ENCODE assay signal across 8 mouse cellular contexts in the genomic region with DNA sequence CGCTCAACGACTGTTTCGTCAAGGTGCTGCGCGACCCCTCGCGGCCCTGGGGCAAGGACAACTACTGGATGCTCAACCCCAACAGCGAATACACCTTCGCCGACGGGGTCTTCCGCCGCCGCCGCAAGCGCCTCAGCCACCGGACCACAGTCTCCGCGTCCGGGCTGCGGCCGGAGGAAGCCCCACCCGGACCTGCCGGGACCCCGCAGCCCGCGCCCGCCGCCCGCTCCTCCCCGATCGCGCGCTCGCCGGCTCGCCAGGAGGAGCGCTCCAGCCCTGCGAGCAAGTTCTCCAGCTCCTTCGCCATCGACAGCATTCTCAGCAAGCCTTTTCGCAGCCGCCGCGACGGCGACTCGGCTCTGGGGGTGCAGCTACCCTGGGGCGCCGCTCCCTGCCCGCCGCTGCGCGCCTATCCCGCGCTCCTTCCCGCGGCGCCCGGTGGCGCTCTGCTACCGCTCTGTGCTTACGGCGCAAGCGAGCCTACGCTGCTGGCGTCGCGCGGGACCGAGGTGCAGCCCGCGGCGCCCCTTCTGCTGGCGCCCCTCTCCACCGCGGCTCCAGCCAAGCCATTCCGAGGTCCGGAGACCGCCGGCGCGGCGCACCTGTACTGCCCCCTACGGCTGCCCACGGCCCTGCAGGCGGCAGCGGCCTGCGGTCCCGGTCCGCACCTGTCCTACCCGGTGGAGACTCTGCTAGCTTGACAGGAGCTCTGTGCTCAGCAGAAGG. TPM values are rescaled to one million over a fixed set of nuclear protein-coding genes. Genes with fewer than 3 reads are reported as not detected.
DNase-seq lines count a peak whose midpoint lies in the region; ATAC-seq and TF ChIP-seq lines count a peak whose summit lies in the region.

No protein-coding gene starts in this region.

- intact Hi-C loops in left cerebral cortex, adult 2 months (cut with DNase I): loop anchor here (2.0 kb wide), 1 partner anchor 59 kb away; no protein-coding TSS in a partner anchor

- CTCF ChIA-PET in Patski (lab: Charles Lee): interaction anchor here (1.0 to 2.7 kb wide), 7 partner anchors 15 to 352 kb away, joined by 3 to 13 read pairs (median 4); no protein-coding TSS in a partner anchor

- POLR2A ChIA-PET in Patski (lab: Charles Lee): interaction anchor here (0.6 kb wide), 1 partner anchor 59 kb away, joined by 4 read pairs; no protein-coding TSS in a partner anchor

- ATAC-seq in Patski: peak; percentile 78
- ATAC-seq in forebrain, embryonic 16.5 days: peak; percentile 76
- peak; percentile 69 for ATAC-seq in hindbrain, embryonic 13.5 days (ENCODE audit: low FRiP score)
- ATAC-seq in erythroid progenitor cell, adult 5-6 weeks (replicated peaks; ENCODE audit: low FRiP score, poor library complexity, severe bottlenecking): no peak

- peak overlapping the region; percentile 98 for H3K4me2 ChIP-seq in forebrain, embryonic 16.5 days (ENCODE audit: low read length)
- H3K4me2 ChIP-seq in hindbrain, embryonic 13.5 days: peak overlapping the region; percentile 89

- H3K36me3 ChIP-seq in forebrain, embryonic 16.5 days (ENCODE audit: control insufficient read depth, insufficient read depth): no peaks in the 10 kb centered on the region
- H3K36me3 ChIP-seq in hindbrain, embryonic 13.5 days: no peaks in the 10 kb centered on the region

- peak overlapping the region; percentile 9; the same call in 1 of the 2 replicates for H3K27ac ChIP-seq in forebrain, embryonic 16.5 days (ENCODE audit: low read length)
- peak overlapping the region; percentile 24 for H3K27ac ChIP-seq in hindbrain, embryonic 13.5 days
- peak overlapping the region; percentile 22 for H3K27ac ChIP-seq in left cerebral cortex, adult 2 months

- peak overlapping the region; percentile 56 for H3K4me3 ChIP-seq in forebrain, embryonic 16.5 days (replicated peaks; ENCODE audit: low read length)
- H3K4me3 ChIP-seq in hindbrain, embryonic 13.5 days: peak overlapping the region; percentile 52
- H3K4me3 ChIP-seq in left cerebral cortex, adult 2 months: peak overlapping the region; percentile 54

- no peak for DNase-seq in Patski (ENCODE audit: low read depth, low spot score)
- peak; percentile 10 for DNase-seq in cerebellum, adult 11 months
- peak; percentile 33 to 35 for DNase-seq in left cerebral cortex, adult 2 months (ENCODE audit: extremely low spot score in 1 of 2, low spot score in 2 of 2)
- DNase-seq in lung, postnatal 4 days: peak; percentile 83 to 85
- peak; percentile 34 for DNase-seq in right cerebral cortex, postnatal 4 days

- WGBS in forebrain, embryonic 16.5 days: under 1% methylated on average over 91 of the region's 92 CpGs
- WGBS in hindbrain, embryonic 13.5 days: 1% methylated on average over 90 of the region's 92 CpGs

- no peaks in the 10 kb centered on the region for H3K27me3 ChIP-seq in Patski
- peaks cover 69% of the 10 kb centered on the region for H3K27me3 ChIP-seq in forebrain, embryonic 16.5 days (replicated peaks; ENCODE audit: control insufficient read depth, insufficient read depth, low read length)
- peaks cover 95% of the 10 kb centered on the region for H3K27me3 ChIP-seq in hindbrain, embryonic 13.5 days

- H3K9ac ChIP-seq in forebrain, embryonic 16.5 days (replicated peaks; ENCODE audit: low read depth, low read length): peak overlapping the region; percentile 52
- H3K9ac ChIP-seq in hindbrain, embryonic 13.5 days: peak overlapping the region; percentile 70

- TF ChIP-seq CTCF in Patski (IDR thresholded peaks at IDR 0.05): no peak
- TF ChIP-seq CTCF in left cerebral cortex, adult 2 months (IDR thresholded peaks at IDR 0.05): peak; percentile 71

- in situ Hi-C loops in Patski (cut with MboI; ENCODE audit: low pct_unique_long_range_greater_than_20kb): loop anchor here (5.0 kb wide), 2 partner anchors 43 to 352 kb away; no protein-coding TSS in a partner anchor

- peaks cover 28% of the 10 kb centered on the region for H3K4me1 ChIP-seq in forebrain, embryonic 16.5 days (replicated peaks; ENCODE audit: control insufficient read depth, insufficient read depth, low read length)
- peaks cover 29% of the 10 kb centered on the region for H3K4me1 ChIP-seq in hindbrain, embryonic 13.5 days (replicated peaks)

- H3K9me3 ChIP-seq in forebrain, embryonic 16.5 days (ENCODE audit: control insufficient read depth, low read length): no peaks in the 10 kb centered on the region
- H3K9me3 ChIP-seq in hindbrain, embryonic 13.5 days: no peaks in the 10 kb centered on the region

RNA-seq across cellular contexts. Expression of gene A530084C06Rik, which starts 0.4 kb away (rescaled TPM):
- not detected for polyA plus RNA-seq in Patski (2021)
- polyA plus RNA-seq in forebrain, embryonic 16.5 days (2015; fragmentation: Nextera tagmentation; extraction: Ambion mirVana): not detected in 2 replicates
- polyA plus RNA-seq in hindbrain, embryonic 13.5 days (2015; fragmentation: Nextera tagmentation; extraction: Ambion mirVana): not detected in 2 replicates
- total RNA-seq in left cerebral cortex, adult 2 months (2021): under 1 TPM; 0.38 to 0.49 TPM
- not detected in 2 replicates for total RNA-seq in erythroid progenitor cell, adult 5-6 weeks (2015; ENCODE audit: low replicate concordance)
- not detected in 2 replicates for total RNA-seq in erythroid progenitor cell, adult 5-6 weeks (2017; ENCODE audit: low replicate concordance)

RNA-seq across cellular contexts. Expression of gene Foxq1, which starts 3.6 kb away (rescaled TPM):
- polyA plus RNA-seq in Patski (2021): 2.3 TPM
- 1.5 and 2.0 TPM in 2 replicates for polyA plus RNA-seq in forebrain, embryonic 16.5 days (2015; fragmentation: Nextera tagmentation; extraction: Ambion mirVana)
- polyA plus RNA-seq in hindbrain, embryonic 13.5 days (2015; fragmentation: Nextera tagmentation; extraction: Ambion mirVana): 2.2 TPM in 2 replicates
- total RNA-seq in left cerebral cortex, adult 2 months (2021): 1 to 10 TPM; 2.1 to 2.2 TPM
- not detected in 2 replicates for total RNA-seq in erythroid progenitor cell, adult 5-6 weeks (2015; ENCODE audit: low replicate concordance)
- not detected in 2 replicates for total RNA-seq in erythroid progenitor cell, adult 5-6 weeks (2017; ENCODE audit: low replicate concordance)
